8 mouse cellular contexts compared by ENCODE assay signal in the genomic region with DNA sequence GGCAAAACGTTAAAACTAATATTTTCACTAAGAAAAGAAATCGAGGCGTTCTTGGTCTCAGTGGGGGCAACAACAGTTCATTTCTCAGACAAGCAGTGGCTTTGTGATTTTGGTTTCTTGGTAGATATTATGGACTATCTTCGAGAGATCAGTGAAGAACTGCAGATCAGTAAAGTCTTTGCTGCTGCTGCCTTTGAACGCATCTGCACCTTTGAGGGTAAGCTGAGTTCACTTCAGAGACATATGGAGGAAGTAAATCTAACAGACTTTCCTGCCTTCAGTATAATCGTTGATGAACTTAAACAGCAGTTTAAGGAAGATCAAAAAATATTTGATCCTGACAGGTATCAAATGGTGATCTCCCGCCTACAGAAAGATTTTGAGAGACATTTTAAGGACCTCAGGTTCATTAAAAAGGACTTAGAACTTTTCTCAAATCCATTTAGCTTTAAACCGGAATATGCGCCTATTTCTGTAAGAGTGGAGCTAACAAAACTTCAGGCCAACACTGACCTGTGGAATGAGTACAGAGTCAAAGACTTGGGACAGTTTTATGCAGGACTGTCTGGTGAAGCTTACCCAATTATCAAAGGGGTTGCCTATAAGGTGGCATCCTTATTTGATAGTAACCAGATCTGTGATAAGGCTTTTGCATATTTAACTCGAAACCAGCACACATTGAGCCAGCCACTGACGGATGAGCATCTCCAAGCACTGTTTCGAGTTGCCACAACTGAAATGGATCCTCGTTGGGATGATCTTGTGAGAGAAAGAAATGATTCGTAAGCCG. TPM values are rescaled to one million over a fixed set of nuclear protein-coding genes. Genes with fewer than 3 reads are reported as not detected.
DNase-seq lines count a peak whose midpoint lies in the region; ATAC-seq and TF ChIP-seq lines count a peak whose summit lies in the region.

No protein-coding gene starts in this region.

- 55% methylated on average over 15 of the region's 15 CpGs for WGBS in heart, embryonic 15.5 days
- 52% methylated on average over 15 of the region's 15 CpGs for WGBS in bone marrow, adult 2 months
- WGBS in intestine, embryonic 14.5 days, result 61% methylated on average over 15 of the region's 15 CpGs
- WGBS in neural tube, embryonic 14.5 days, result 75% methylated on average over 15 of the region's 15 CpGs

- H3K9ac ChIP-seq in heart, embryonic 15.5 days, result peak overlapping the region; percentile 85
- H3K9ac ChIP-seq in intestine, embryonic 14.5 days (ENCODE audit: low read length), result peak overlapping the region; percentile 94
- peak overlapping the region; percentile 85; the same call in 1 of the 2 replicates for H3K9ac ChIP-seq in neural tube, embryonic 14.5 days (replicated peaks; ENCODE audit: low read depth, low read length)

- H3K9me3 ChIP-seq in heart, embryonic 15.5 days (replicated peaks), result no peaks in the 10 kb centered on the region
- no peaks in the 10 kb centered on the region for H3K9me3 ChIP-seq in intestine, embryonic 14.5 days (ENCODE audit: control insufficient read depth, low read length)
- H3K9me3 ChIP-seq in neural tube, embryonic 14.5 days (ENCODE audit: control insufficient read depth, low read length), result no peaks in the 10 kb centered on the region

- H3K27ac ChIP-seq in heart, embryonic 15.5 days, result no peak overlapping the region; the same call in 1 of the 2 replicates
- no peak overlapping the region for H3K27ac ChIP-seq in bone marrow, adult 2 months (ENCODE audit: control insufficient read depth, insufficient read depth, low read depth, low read length, poor library complexity)
- H3K27ac ChIP-seq in intestine, embryonic 14.5 days (ENCODE audit: low read depth), result no peak overlapping the region
- H3K27ac ChIP-seq in neural tube, embryonic 14.5 days (ENCODE audit: low read depth, low read length), result no peak overlapping the region

- DNase-seq in heart, postnatal 36 days, result no peak
- no peak for DNase-seq in intestine, embryonic 14.5 days (ENCODE audit: low spot score)
- no peak for DNase-seq in embryo, embryonic 10 days (ENCODE audit: low spot score)
- DNase-seq in left cerebral cortex, adult 8-10 months (ENCODE audit: low spot score in 2 of 2), result no peak
- no peak for DNase-seq in ovary, postnatal 14 days (ENCODE audit: low spot score)

- TF ChIP-seq POLR2A in bone marrow, adult 2 months (IDR thresholded peaks at IDR 0.05; ENCODE audit: borderline replicate concordance, control insufficient read depth, low read depth, low read length), result no peak

- H3K4me3 ChIP-seq in heart, embryonic 15.5 days, result peak overlapping the region; percentile 79
- peak overlapping the region; percentile 50 for H3K4me3 ChIP-seq in bone marrow, adult 2 months (replicated peaks; ENCODE audit: control insufficient read depth, low read depth, low read length)
- H3K4me3 ChIP-seq in intestine, embryonic 14.5 days (ENCODE audit: low read depth, low read length), result peak overlapping the region; percentile 98
- H3K4me3 ChIP-seq in neural tube, embryonic 14.5 days (ENCODE audit: low read depth, low read length), result peak overlapping the region; percentile 87

- H3K36me3 ChIP-seq in heart, embryonic 15.5 days, result peaks cover 20% of the 10 kb centered on the region
- H3K36me3 ChIP-seq in intestine, embryonic 14.5 days (ENCODE audit: control insufficient read depth, insufficient read depth, low read length), result peaks cover 45% of the 10 kb centered on the region
- H3K36me3 ChIP-seq in neural tube, embryonic 14.5 days (ENCODE audit: control insufficient read depth, insufficient read depth, low read length), result peaks cover 14% of the 10 kb centered on the region; the same call in 1 of the 2 replicates

- ATAC-seq in heart, embryonic 15.5 days (replicated peaks; ENCODE audit: insufficient number of reproducible peaks, insufficient read depth, low FRiP score, low read depth), result no peak
- ATAC-seq in intestine, embryonic 14.5 days (replicated peaks; ENCODE audit: low FRiP score, low TSS enrichment, low read depth), result no peak
- no peak for ATAC-seq in neural tube, embryonic 14.5 days (ENCODE audit: low read depth)

- peak overlapping the region; percentile 76 for H3K4me2 ChIP-seq in heart, embryonic 15.5 days
- H3K4me2 ChIP-seq in intestine, embryonic 14.5 days (ENCODE audit: low read length), result peak overlapping the region; percentile 82
- H3K4me2 ChIP-seq in neural tube, embryonic 14.5 days (ENCODE audit: low read depth, low read length), result peak overlapping the region; percentile 79

- H3K27me3 ChIP-seq in heart, embryonic 15.5 days, result no peaks in the 10 kb centered on the region
- no peaks in the 10 kb centered on the region for H3K27me3 ChIP-seq in intestine, embryonic 14.5 days (replicated peaks; ENCODE audit: control insufficient read depth, insufficient read depth, low read length)
- H3K27me3 ChIP-seq in neural tube, embryonic 14.5 days (ENCODE audit: control insufficient read depth, insufficient read depth, low read length), result no peaks in the 10 kb centered on the region

- peaks cover 46% of the 10 kb centered on the region for H3K4me1 ChIP-seq in heart, embryonic 15.5 days (replicated peaks)
- H3K4me1 ChIP-seq in bone marrow, adult 2 months (ENCODE audit: control insufficient read depth, insufficient read depth, low read length), result no peaks in the 10 kb centered on the region; the same call in 1 of the 2 replicates
- peaks cover 35% of the 10 kb centered on the region for H3K4me1 ChIP-seq in intestine, embryonic 14.5 days (replicated peaks; ENCODE audit: control insufficient read depth, insufficient read depth, low read length)
- peaks cover 45% of the 10 kb centered on the region for H3K4me1 ChIP-seq in neural tube, embryonic 14.5 days (ENCODE audit: control insufficient read depth, insufficient read depth, low read length)

- intact Hi-C loops in heart, postnatal 36 days (cut with DNase I), result no loop called here

- no peak for TF ChIP-seq CTCF in bone marrow, adult 2 months (IDR thresholded peaks at IDR 0.05; ENCODE audit: control insufficient read depth, insufficient read depth, low read length)

RNA-seq across cellular contexts. Expression of gene Epm2aip1, which starts 1.5 kb away (rescaled TPM):
- polyA plus RNA-seq in heart, embryonic 15.5 days (2015; fragmentation: Nextera tagmentation; extraction: Ambion mirVana), result 18.4 and 20.9 TPM in 2 replicates
- total RNA-seq in heart, postnatal 36 days (2021), result 10 to 100 TPM; 17.1 to 25.1 TPM
- 3.6 and 5.4 TPM in 2 replicates for polyA plus RNA-seq in bone marrow, adult 2 months (2011; ENCODE audit: insufficient read depth, insufficient read length, low replicate concordance, missing spikeins)
- polyA plus RNA-seq in intestine, embryonic 14.5 days (2014; fragmentation: Nextera tagmentation; extraction: Ambion mirVana), result 35.7 and 36.1 TPM in 2 replicates
- 88.9 and 91.3 TPM in 2 replicates for polyA plus RNA-seq in neural tube, embryonic 14.5 days (2014; fragmentation: Nextera tagmentation; extraction: Ambion mirVana)
- total RNA-seq in left cerebral cortex, adult 8-10 months (2022), result 10 to 100 TPM; 78.9 to 89.4 (median 83.4) TPM

RNA-seq across cellular contexts. Expression of gene Mlh1, which starts 1.6 kb away (rescaled TPM):
- polyA plus RNA-seq in heart, embryonic 15.5 days (2015; fragmentation: Nextera tagmentation; extraction: Ambion mirVana), result 31.4 and 34.1 TPM in 2 replicates
- total RNA-seq in heart, postnatal 36 days (2021), result 1 to 10 TPM; 7.7 to 8.5 TPM
- 23.3 and 34.8 TPM in 2 replicates for polyA plus RNA-seq in bone marrow, adult 2 months (2011; ENCODE audit: insufficient read depth, insufficient read length, low replicate concordance, missing spikeins)
- polyA plus RNA-seq in intestine, embryonic 14.5 days (2014; fragmentation: Nextera tagmentation; extraction: Ambion mirVana), result 43.6 and 48.3 TPM in 2 replicates
- 26.5 and 33.8 TPM in 2 replicates for polyA plus RNA-seq in neural tube, embryonic 14.5 days (2014; fragmentation: Nextera tagmentation; extraction: Ambion mirVana)
- 10 to 100 TPM; 13.1 to 20.9 (median 16.4) TPM for total RNA-seq in left cerebral cortex, adult 8-10 months (2022)

RNA-seq across cellular contexts. Expression of gene Trank1, which starts 38.3 kb away (rescaled TPM):
- 0.15 TPM in 1 of 2 replicates, not detected in the other for polyA plus RNA-seq in heart, embryonic 15.5 days (2015; fragmentation: Nextera tagmentation; extraction: Ambion mirVana)
- total RNA-seq in heart, postnatal 36 days (2021), result not detected
- polyA plus RNA-seq in bone marrow, adult 2 months (2011; ENCODE audit: insufficient read depth, insufficient read length, low replicate concordance, missing spikeins), result 0.23 and 0.75 TPM in 2 replicates
- 0.08 and 0.12 TPM in 2 replicates for polyA plus RNA-seq in intestine, embryonic 14.5 days (2014; fragmentation: Nextera tagmentation; extraction: Ambion mirVana)
- polyA plus RNA-seq in neural tube, embryonic 14.5 days (2014; fragmentation: Nextera tagmentation; extraction: Ambion mirVana), result 12.2 and 17.8 TPM in 2 replicates
- 100 to 1,000 TPM; 256 to 279 (median 263) TPM for total RNA-seq in left cerebral cortex, adult 8-10 months (2022)
